Mouse (Mus musculus): ENCODE measurements around the gene Padi6. TPM values are rescaled to one million over a fixed set of nuclear protein-coding genes. Genes with fewer than 3 reads are reported as not detected.

Gene Padi6
- total RNA-seq, 1 experiment from 2014 or later = not detected

- no peak for DNase-seq
These were observed 34.0 kb downstream of the Padi6 start for GRCm38 (mm10) chr4:140708297-140708927.

GRCm38 (mm10) chr4:140707615-140708014 lies 34.8 kb downstream of the Padi6 start:
- DNase-seq = no peak

GRCm38 (mm10) chr4:140704166-140704565 lies 38.3 kb downstream of the Padi6 start:
- DNase-seq = no peak

- no peak for DNase-seq
These were observed 38.8 kb downstream of the Padi6 start for GRCm38 (mm10) chr4:140703636-140704035.

- DNase-seq = peak; percentile 95
These were observed 39.7 kb downstream of the Padi6 start for GRCm38 (mm10) chr4:140702611-140703327.

- peak; percentile 50 for DNase-seq
These were observed 40.5 kb downstream of the Padi6 start for GRCm38 (mm10) chr4:140701716-140702561.

- peak; percentile 91 for DNase-seq
These were observed 41.3 kb downstream of the Padi6 start for GRCm38 (mm10) chr4:140701049-140701715.

- no peak for DNase-seq
These were observed 42.0 kb downstream of the Padi6 start, which contains the start of gene Rcc2 for GRCm38 (mm10) chr4:140700269-140701018. TSS of gene Rcc2 (plus strand) at chr4:140700541.

GRCm38 (mm10) chr4:140699441-140700127 lies 42.9 kb downstream of the Padi6 start:
- peak; percentile 87 for DNase-seq

GRCm38 (mm10) chr4:140695675-140696585 lies 46.5 kb downstream of the Padi6 start:
- DNase-seq = no peak

GRCm38 (mm10) chr4:140695146-140695545 lies 47.3 kb downstream of the Padi6 start:
- no peak for DNase-seq

GRCm38 (mm10) chr4:140694551-140695060 lies 47.8 kb downstream of the Padi6 start:
- no peak for DNase-seq

- no peak for DNase-seq
These were observed 48.9 kb downstream of the Padi6 start for GRCm38 (mm10) chr4:140693513-140693912.

- DNase-seq = no peak
These were observed 51.0 kb downstream of the Padi6 start for GRCm38 (mm10) chr4:140691481-140691880.

- DNase-seq = no peak
These were observed 52.4 kb downstream of the Padi6 start for GRCm38 (mm10) chr4:140689873-140690655.

- DNase-seq = no peak
These were observed 53.5 kb downstream of the Padi6 start for GRCm38 (mm10) chr4:140688826-140689425.

GRCm38 (mm10) chr4:140688044-140688825 lies 54.2 kb downstream of the Padi6 start:
- DNase-seq = no peak
